Mouse (Mus musculus) lung, postnatal 0 days (tissue): ENCODE data around the gene Zfp609.

Source experiments
- CTCF ChIP-seq: IDR thresholded peaks from 2 replicates; pipeline ENCODE4 v1.5.1; 2016; ENCODE audit warnings: antibody characterized with exemption, mild to moderate bottlenecking
- EP300 ChIP-seq: IDR thresholded peaks from 2 replicates; pipeline ENCODE4 v1.6.1; 2016; ENCODE audit warnings: antibody characterized with exemption, mild to moderate bottlenecking, control low read depth

DNA sequence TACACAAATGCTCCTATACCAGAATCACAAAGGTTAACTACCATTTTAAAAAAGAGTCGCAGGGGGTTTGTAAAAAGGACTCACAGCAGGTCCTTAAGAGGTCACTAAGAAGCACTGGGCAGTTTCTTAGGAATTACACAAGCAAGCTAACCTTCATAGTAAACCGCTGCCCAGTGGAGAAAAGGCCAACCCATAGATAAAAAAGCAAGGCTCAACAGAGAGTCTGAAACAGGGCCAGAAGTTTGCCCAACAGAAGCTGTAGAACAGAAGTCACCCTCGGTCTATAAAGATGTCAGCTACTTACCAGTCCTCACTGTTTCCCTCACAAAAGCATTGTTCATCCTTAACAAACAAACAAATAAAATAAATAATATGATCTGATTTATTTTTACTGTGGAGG, 100.9 kb downstream of the Zfp609 start:
- TF ChIP-seq CTCF (no peak), EP300 (no peak)
